ENCODE assay signal across 25 mouse cellular contexts in the genomic region with DNA sequence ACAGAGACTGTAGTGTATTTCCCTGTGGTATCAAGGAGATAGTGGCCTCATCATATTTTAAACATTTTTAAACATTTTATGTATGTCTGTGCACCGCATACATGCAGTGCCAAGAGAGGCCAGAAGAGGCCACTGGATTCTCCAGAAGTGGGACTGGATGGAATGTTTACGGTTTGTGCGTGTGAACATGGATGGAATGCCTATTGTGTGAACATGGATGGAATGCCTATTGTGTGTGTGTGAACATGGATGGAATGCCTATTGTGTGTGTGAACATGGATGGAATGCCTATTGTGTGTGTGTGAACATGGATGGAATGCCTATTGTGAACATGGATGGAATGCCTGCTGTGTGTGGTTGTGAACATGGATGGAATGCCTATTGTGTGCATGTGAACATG.
A peak's percentile ranks its signal among the peaks of the same experiment; 100 is the strongest.
DNase-seq lines count a peak whose midpoint lies in the region; ATAC-seq and TF ChIP-seq lines count a peak whose summit lies in the region.
"Had no signal": no experiment of that assay in that cellular context is flagged by ENCODE, and none has a peak within 500 bp of the region (broad histone marks: within the 10 kb centered on the region; RNA-seq: fewer than 3 reads in every experiment).

No protein-coding gene starts in this region.

- DNase-seq in heart, postnatal 0 days (ENCODE audit: low spot score), result no peak
- no peak for DNase-seq in heart, postnatal 25 days (ENCODE audit: low spot score)
- no peak for DNase-seq in liver, postnatal 0 days
- DNase-seq in liver, result no peak
- peak; percentile 74 for DNase-seq in ZHBTc4 (ENCODE audit: low read depth, low spot score)
- no peak for DNase-seq in adrenal gland, postnatal 14 days
- DNase-seq: adrenal gland, postnatal 10 days; cerebellum, adult 11 months; cerebellum, adult 9-10 months; cerebellum, postnatal 36 days; gastrocnemius, postnatal 25 days; heart, adult 18-20 months; heart, postnatal 36 days; kidney, adult 18-20 months; kidney, postnatal 4 days; lung, postnatal 10 days; thymus, postnatal 4 days had no signal

- no peaks in the 10 kb centered on the region for H3K27me3 ChIP-seq in heart, postnatal 0 days (ENCODE audit: control insufficient read depth, insufficient read depth, low read length)
- no peaks in the 10 kb centered on the region for H3K27me3 ChIP-seq in liver, postnatal 0 days (ENCODE audit: insufficient read depth, low read length)
- no peaks in the 10 kb centered on the region for H3K27me3 ChIP-seq in E14TG2a.4 (ENCODE audit: insufficient read depth, low read length)
- H3K27me3 ChIP-seq: heart, embryonic 12.5 days; hindbrain, embryonic 12.5 days; liver, embryonic 15.5 days; neural tube, embryonic 13.5 days had no signal

- TF ChIP-seq EP300 in heart, postnatal 0 days (IDR thresholded peaks at IDR 0.05; ENCODE audit: low read depth), result no peak
- no peak for TF ChIP-seq EP300 in liver, postnatal 0 days (IDR thresholded peaks at IDR 0.05; ENCODE audit: low read depth)

- H3K9me3 ChIP-seq in heart, postnatal 0 days (replicated peaks; ENCODE audit: control insufficient read depth, low read length), result no peaks in the 10 kb centered on the region
- H3K9me3 ChIP-seq in liver, postnatal 0 days (ENCODE audit: low read length), result no peaks in the 10 kb centered on the region
- H3K9me3 ChIP-seq in E14TG2a.4 (ENCODE audit: low read length), result no peaks in the 10 kb centered on the region
- H3K9me3 ChIP-seq: heart, embryonic 12.5 days; hindbrain, embryonic 12.5 days; liver, embryonic 15.5 days; neural tube, embryonic 13.5 days had no signal

- H3K36me3 ChIP-seq in heart, postnatal 0 days (replicated peaks; ENCODE audit: control insufficient read depth, insufficient read depth, low read length), result no peaks in the 10 kb centered on the region
- no peaks in the 10 kb centered on the region for H3K36me3 ChIP-seq in liver, postnatal 0 days (replicated peaks; ENCODE audit: insufficient read depth, low read length)
- no peaks in the 10 kb centered on the region for H3K36me3 ChIP-seq in E14TG2a.4 (ENCODE audit: insufficient read depth, low read length)
- H3K36me3 ChIP-seq: heart, embryonic 12.5 days; hindbrain, embryonic 12.5 days; liver, embryonic 15.5 days; neural tube, embryonic 13.5 days had no signal

- H3K9ac ChIP-seq in heart, postnatal 0 days (replicated peaks; ENCODE audit: low read depth, low read length), result no peak overlapping the region
- no peak overlapping the region for H3K9ac ChIP-seq in liver, postnatal 0 days (replicated peaks)
- H3K9ac ChIP-seq: heart, embryonic 12.5 days; hindbrain, embryonic 12.5 days; liver, embryonic 15.5 days; neural tube, embryonic 13.5 days had no signal

- no peak for ATAC-seq in heart, postnatal 0 days (ENCODE audit: insufficient read depth, low read depth)
- no peak for ATAC-seq in liver, postnatal 0 days
- ATAC-seq: CD4-positive, CD25-positive, alpha-beta regulatory T cell, adult 4 months; forebrain, embryonic 14.5 days had no signal

- no peak overlapping the region for H3K4me2 ChIP-seq in heart, postnatal 0 days (ENCODE audit: low read depth, low read length)
- H3K4me2 ChIP-seq in liver, postnatal 0 days (ENCODE audit: low read depth, low read length), result no peak overlapping the region
- H3K4me2 ChIP-seq: heart, embryonic 12.5 days; hindbrain, embryonic 12.5 days; liver, embryonic 15.5 days; midbrain, embryonic 11.5 days; neural tube, embryonic 13.5 days had no signal

- 88% methylated on average over 3 of the region's 3 CpGs for WGBS in heart, postnatal 0 days
- WGBS in liver, postnatal 0 days (ENCODE audit: insufficient replicate concordance), result 76% methylated on average over 3 of the region's 3 CpGs

- intact Hi-C loops in heart, postnatal 25 days (cut with DNase I), result no loop called here

- peak; percentile 23 for TF ChIP-seq CTCF in heart, postnatal 0 days (IDR thresholded peaks at IDR 0.05; ENCODE audit: low read depth)
- TF ChIP-seq CTCF in liver, postnatal 0 days (IDR thresholded peaks at IDR 0.05; ENCODE audit: low read depth), result peak; percentile 20; the same call in 1 of the 2 replicates
- TF ChIP-seq CTCF in E14TG2a.4 (conservative IDR thresholded peaks at IDR 0.05; ENCODE audit: low read length), result peak; percentile 20

- no peaks in the 10 kb centered on the region for H3K4me1 ChIP-seq in heart, postnatal 0 days (ENCODE audit: control insufficient read depth, insufficient read depth)
- H3K4me1 ChIP-seq in liver, postnatal 0 days (ENCODE audit: insufficient read depth), result no peaks in the 10 kb centered on the region
- no peaks in the 10 kb centered on the region for H3K4me1 ChIP-seq in E14TG2a.4 (replicated peaks; ENCODE audit: low read depth, low read length)
- H3K4me1 ChIP-seq: hindbrain, embryonic 12.5 days; liver, embryonic 15.5 days; neural tube, embryonic 13.5 days had no signal

- H3K27ac ChIP-seq in heart, postnatal 0 days (ENCODE audit: low read depth), result no peak overlapping the region
- no peak overlapping the region for H3K27ac ChIP-seq in liver, postnatal 0 days (ENCODE audit: low read depth)
- H3K27ac ChIP-seq: hindbrain, embryonic 12.5 days; liver, embryonic 15.5 days; neural tube, embryonic 13.5 days had no signal

- H3K4me3 ChIP-seq in heart, postnatal 0 days (ENCODE audit: low read depth, low read length), result no peak overlapping the region
- no peak overlapping the region for H3K4me3 ChIP-seq in liver, postnatal 0 days (ENCODE audit: low read depth, low read length)
- H3K4me3 ChIP-seq in E14TG2a.4 (replicated peaks; ENCODE audit: low read length), result no peak overlapping the region
- H3K4me3 ChIP-seq: heart, embryonic 12.5 days; hindbrain, embryonic 12.5 days; liver, embryonic 15.5 days; neural tube, embryonic 13.5 days had no signal
